Mouse (Mus musculus): ENCODE results near the gene Kcng4.

DNA sequence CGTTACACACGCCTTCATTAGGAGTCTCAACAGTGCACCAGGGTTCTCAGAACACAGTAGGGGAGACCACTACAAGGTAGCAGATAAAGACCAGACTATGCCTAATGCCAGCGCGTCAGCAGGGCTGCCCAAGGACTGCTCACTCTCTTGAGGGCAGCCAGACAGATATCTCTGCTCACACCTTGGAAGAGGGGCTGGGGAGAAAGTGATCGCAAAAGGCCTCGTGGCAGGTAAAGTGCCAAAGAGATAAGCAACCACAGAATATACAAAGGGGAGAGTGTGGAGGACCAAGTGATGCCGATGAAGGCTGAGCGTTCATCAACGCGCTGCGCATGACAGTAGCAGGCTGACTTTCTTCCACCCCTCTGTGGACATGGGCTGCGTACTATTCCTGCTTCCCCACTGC, 31.1 kb downstream of the Kcng4 start:
- no peak for TF ChIP-seq CTCF (IDR thresholded peaks at IDR 0.05; ENCODE audit: low read depth)
- TF ChIP-seq EP300 (IDR thresholded peaks at IDR 0.05; ENCODE audit: low read depth): no peak
